12 mouse cellular contexts compared by ENCODE assay signal in the genomic region with DNA sequence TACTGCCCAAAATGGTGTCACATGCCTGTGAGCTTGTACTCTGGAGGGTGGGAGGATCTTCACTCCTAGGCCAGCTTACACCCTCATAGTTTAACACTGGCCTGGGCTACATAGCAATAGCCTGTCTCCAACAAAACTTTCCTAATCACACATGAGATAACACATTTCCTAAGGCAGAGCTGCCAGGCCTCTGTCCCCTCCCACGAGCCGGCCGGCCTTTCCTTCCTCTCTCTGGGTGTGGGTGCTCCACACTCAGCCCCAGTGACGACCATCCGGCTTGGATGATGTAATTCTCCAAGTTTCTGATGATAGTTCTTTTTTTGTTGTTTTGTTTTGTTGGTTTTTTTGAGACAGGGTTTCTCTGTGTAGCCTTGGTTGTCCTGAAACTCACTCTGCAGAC. TPM values are rescaled to one million over a fixed set of nuclear protein-coding genes. Genes with fewer than 3 reads are reported as not detected.
A peak's percentile ranks its signal among the peaks of the same experiment; 100 is the strongest.
DNase-seq lines count a peak whose midpoint lies in the region; ATAC-seq and TF ChIP-seq lines count a peak whose summit lies in the region.
"Had no signal": no experiment of that assay in that cellular context is flagged by ENCODE, and none has a peak within 500 bp of the region (broad histone marks: within the 10 kb centered on the region; RNA-seq: fewer than 3 reads in every experiment).

No protein-coding gene starts in this region.

- DNase-seq in kidney, postnatal 0 days (ENCODE audit: low spot score), result peak; percentile 15
- no peak for DNase-seq in liver, embryonic 11.5 days (ENCODE audit: low spot score)
- DNase-seq in embryonic facial prominence, embryonic 10.5 days (ENCODE audit: low spot score), result no peak
- DNase-seq in gastrocnemius, postnatal 25 days, result no peak
- DNase-seq in gastrocnemius, adult 18-20 months (ENCODE audit: low spot score), result no peak
- DNase-seq: gastrocnemius, adult 2 months had no signal

- no peaks in the 10 kb centered on the region for H3K27me3 ChIP-seq in kidney, postnatal 0 days (ENCODE audit: insufficient read depth, low read length)
- H3K27me3 ChIP-seq in kidney, embryonic 14.5 days (ENCODE audit: control insufficient read depth, insufficient read depth, low read length), result no peaks in the 10 kb centered on the region
- no peaks in the 10 kb centered on the region for H3K27me3 ChIP-seq in heart, embryonic 12.5 days (replicated peaks)
- no peaks in the 10 kb centered on the region for H3K27me3 ChIP-seq in liver, embryonic 11.5 days (replicated peaks; ENCODE audit: control insufficient read depth, insufficient read depth, low read length)
- H3K27me3 ChIP-seq in embryonic facial prominence, embryonic 10.5 days (replicated peaks; ENCODE audit: low read depth, poor library complexity, severe bottlenecking), result no peaks in the 10 kb centered on the region
- H3K27me3 ChIP-seq: intestine, embryonic 15.5 days had no signal

- WGBS in kidney, postnatal 0 days, result 78% methylated on average over 5 of the region's 5 CpGs
- 82% methylated on average over 5 of the region's 5 CpGs for WGBS in kidney, embryonic 14.5 days
- 25% methylated on average over 5 of the region's 5 CpGs for WGBS in heart, embryonic 12.5 days
- WGBS in liver, embryonic 11.5 days, result 39% methylated on average over 5 of the region's 5 CpGs
- WGBS in embryonic facial prominence, embryonic 10.5 days, result 88% methylated on average over 5 of the region's 5 CpGs

- H3K4me2 ChIP-seq in kidney, postnatal 0 days (ENCODE audit: low read length), result no peak overlapping the region
- H3K4me2 ChIP-seq in kidney, embryonic 14.5 days (replicated peaks; ENCODE audit: low read depth, low read length), result no peak overlapping the region
- no peak overlapping the region for H3K4me2 ChIP-seq in heart, embryonic 12.5 days
- no peak overlapping the region for H3K4me2 ChIP-seq in liver, embryonic 11.5 days
- H3K4me2 ChIP-seq: intestine, embryonic 15.5 days had no signal

- H3K4me3 ChIP-seq in kidney, postnatal 0 days (replicated peaks; ENCODE audit: low read depth, low read length), result no peak overlapping the region
- H3K4me3 ChIP-seq in kidney, embryonic 14.5 days (ENCODE audit: low read length), result no peak overlapping the region
- H3K4me3 ChIP-seq in heart, embryonic 12.5 days, result no peak overlapping the region
- H3K4me3 ChIP-seq in liver, embryonic 11.5 days (ENCODE audit: low read depth, low read length), result no peak overlapping the region
- H3K4me3 ChIP-seq in embryonic facial prominence, embryonic 10.5 days, result no peak overlapping the region
- H3K4me3 ChIP-seq: erythroblast, embryonic 14.5 days; gastrocnemius, adult 2 months; intestine, embryonic 15.5 days; myocyte had no signal

- no peak for TF ChIP-seq CTCF in kidney, postnatal 0 days (IDR thresholded peaks at IDR 0.05; ENCODE audit: low read depth)

- H3K27ac ChIP-seq in kidney, postnatal 0 days, result no peak overlapping the region
- H3K27ac ChIP-seq in kidney, embryonic 14.5 days (ENCODE audit: low read depth, low read length), result no peak overlapping the region
- no peak overlapping the region for H3K27ac ChIP-seq in heart, embryonic 12.5 days (ENCODE audit: poor library complexity, severe bottlenecking)
- no peak overlapping the region for H3K27ac ChIP-seq in liver, embryonic 11.5 days (ENCODE audit: low read depth, low read length)
- H3K27ac ChIP-seq in embryonic facial prominence, embryonic 10.5 days (replicated peaks), result no peak overlapping the region
- H3K27ac ChIP-seq: gastrocnemius, adult 2 months; intestine, embryonic 15.5 days had no signal

- no peak overlapping the region for H3K9ac ChIP-seq in kidney, postnatal 0 days (ENCODE audit: low read depth, low read length)
- no peak overlapping the region for H3K9ac ChIP-seq in kidney, embryonic 14.5 days (ENCODE audit: low read depth, low read length)
- H3K9ac ChIP-seq in heart, embryonic 12.5 days, result no peak overlapping the region
- no peak overlapping the region for H3K9ac ChIP-seq in liver, embryonic 11.5 days (ENCODE audit: low read depth, low read length)
- H3K9ac ChIP-seq: intestine, embryonic 15.5 days had no signal

- H3K9me3 ChIP-seq in kidney, postnatal 0 days (replicated peaks; ENCODE audit: low read length), result no peaks in the 10 kb centered on the region
- H3K9me3 ChIP-seq in kidney, embryonic 14.5 days (ENCODE audit: control insufficient read depth, low read length), result no peaks in the 10 kb centered on the region
- no peaks in the 10 kb centered on the region for H3K9me3 ChIP-seq in heart, embryonic 12.5 days (replicated peaks)
- H3K9me3 ChIP-seq in liver, embryonic 11.5 days (ENCODE audit: control insufficient read depth, low read length), result no peaks in the 10 kb centered on the region
- H3K9me3 ChIP-seq in embryonic facial prominence, embryonic 10.5 days, result no peaks in the 10 kb centered on the region
- H3K9me3 ChIP-seq: intestine, embryonic 15.5 days had no signal

- 0 out of 2 replicates have a peak, but pooled peaks cover 2% of the 10 kb centered on the region for H3K36me3 ChIP-seq in kidney, postnatal 0 days (ENCODE audit: insufficient read depth, low read length)
- no peaks in the 10 kb centered on the region for H3K36me3 ChIP-seq in kidney, embryonic 14.5 days (ENCODE audit: control insufficient read depth, insufficient read depth, low read length)
- no peaks in the 10 kb centered on the region for H3K36me3 ChIP-seq in heart, embryonic 12.5 days
- H3K36me3 ChIP-seq in liver, embryonic 11.5 days (ENCODE audit: control insufficient read depth, insufficient read depth, low read length), result no peaks in the 10 kb centered on the region
- H3K36me3 ChIP-seq in embryonic facial prominence, embryonic 10.5 days (replicated peaks), result no peaks in the 10 kb centered on the region
- H3K36me3 ChIP-seq: intestine, embryonic 15.5 days had no signal

- ATAC-seq in kidney, postnatal 0 days (replicated peaks; ENCODE audit: low FRiP score, low read depth), result no peak
- ATAC-seq in kidney, embryonic 14.5 days (ENCODE audit: low FRiP score, low TSS enrichment), result no peak
- peak; percentile 82 for ATAC-seq in heart, embryonic 12.5 days (ENCODE audit: insufficient number of reproducible peaks, low FRiP score)
- peak; percentile 20; the same call in 1 of the 2 replicates for ATAC-seq in liver, embryonic 11.5 days (replicated peaks; ENCODE audit: low FRiP score)
- peak; percentile 98 for ATAC-seq in megakaryocyte, adult 5-6 weeks (ENCODE audit: poor library complexity, severe bottlenecking)
- ATAC-seq: intestine, embryonic 15.5 days had no signal

- H3K4me1 ChIP-seq in kidney, postnatal 0 days (replicated peaks; ENCODE audit: insufficient read depth, low read length), result no peaks in the 10 kb centered on the region
- H3K4me1 ChIP-seq in kidney, embryonic 14.5 days (ENCODE audit: control insufficient read depth, insufficient read depth, low read length), result no peaks in the 10 kb centered on the region
- H3K4me1 ChIP-seq in heart, embryonic 12.5 days (replicated peaks), result peaks cover 28% of the 10 kb centered on the region
- H3K4me1 ChIP-seq in liver, embryonic 11.5 days (replicated peaks; ENCODE audit: control insufficient read depth, insufficient read depth, low read length), result no peaks in the 10 kb centered on the region
- H3K4me1 ChIP-seq in embryonic facial prominence, embryonic 10.5 days, result no peaks in the 10 kb centered on the region
- H3K4me1 ChIP-seq: intestine, embryonic 15.5 days had no signal

RNA-seq across cellular contexts. Expression of gene Bend3, which starts 54.1 kb away (rescaled TPM):
- 2.8 TPM in 2 replicates for polyA plus RNA-seq in kidney, postnatal 0 days (2015; fragmentation: Nextera tagmentation; extraction: Ambion mirVana)
- polyA plus RNA-seq in kidney, embryonic 14.5 days (2014; fragmentation: Nextera tagmentation; extraction: Ambion mirVana), result 8.4 and 8.9 TPM in 2 replicates
- polyA plus RNA-seq in heart, embryonic 12.5 days (2016; fragmentation: Nextera tagmentation; extraction: Ambion mirVana), result 5.3 and 6.0 TPM in 2 replicates
- 7.2 TPM in 2 replicates for polyA plus RNA-seq in liver, embryonic 11.5 days (2014; fragmentation: Nextera tagmentation; extraction: Ambion mirVana)
- total RNA-seq in megakaryocyte, adult 5-6 weeks (2015), result 1.5 and 2.4 TPM in 2 replicates
- total RNA-seq in megakaryocyte, adult 5-6 weeks (2017), result 0.84 and 1.1 TPM in 2 replicates
- polyA plus RNA-seq in embryonic facial prominence, embryonic 10.5 days (2016; fragmentation: Nextera tagmentation; extraction: Ambion mirVana), result 9.1 and 10.8 TPM in 2 replicates
- total RNA-seq in gastrocnemius, postnatal 25 days (2021), result 1 to 10 TPM; 2.9 to 3.6 TPM
- 1 to 10 TPM; 3.3 to 3.8 TPM for total RNA-seq in gastrocnemius, adult 18-20 months (2021)

Comparison
In these comparisons a context has a peak if more than half of its experiments do, and no peak if none do; other contexts are left out.
1. ATAC-seq: peak in heart, embryonic 12.5 days (single experiment), liver, embryonic 11.5 days (single experiment) and megakaryocyte, adult 5-6 weeks (single experiment); none in kidney, postnatal 0 days (single experiment) and kidney, embryonic 14.5 days (single experiment).